Mouse (Mus musculus) forebrain, embryonic 16.5 days (tissue): Measurements from ENCODE around the gene Ube2ql1. TPM values are rescaled to one million over a fixed set of nuclear protein-coding genes. Genes with fewer than 3 reads are reported as not detected.

Source experiments
- polyA plus RNA-seq: library from polyadenylated mRNA; unstranded; fragments of >200 nt; fragmentation: Nextera tagmentation; extraction: Ambion mirVana; gene quantifications from 2 replicates; pipeline ENCODE4 v1.2.1, GENCODE M21; 2015

Gene Ube2ql1
- polyA plus RNA-seq, 1 experiment from 2014 or later, result 26.4 TPM

Other genes starting within 250 kb of the Ube2ql1 start
- gene Nsun2, start 206.1 kb downstream of the Ube2ql1 start, polyA plus RNA-seq, result 90.8 and 95.3 TPM in 2 replicates
- 7.5 and 9.0 TPM in 2 replicates for gene Tent4a, start 205.3 kb downstream of the Ube2ql1 start, polyA plus RNA-seq
- 25.6 and 27.5 TPM in 2 replicates for gene Srd5a1, start 128.4 kb downstream of the Ube2ql1 start, polyA plus RNA-seq
- 168 and 178 TPM in 2 replicates for gene Med10, start 62.5 kb upstream of the Ube2ql1 start, polyA plus RNA-seq